Mouse (Mus musculus) right cerebral cortex, postnatal 36 days (tissue): ENCODE measurements around the gene Rdh9.

Source experiments
- DNase-seq, 2 experiments: peaks; one replicate each; pipeline ENCODE4 v3.0.0; 2022; ENCODE audit warnings: low spot score in 2 of 2, mixed read lengths in 1 of 2

The Rdh9 gene

DNA sequence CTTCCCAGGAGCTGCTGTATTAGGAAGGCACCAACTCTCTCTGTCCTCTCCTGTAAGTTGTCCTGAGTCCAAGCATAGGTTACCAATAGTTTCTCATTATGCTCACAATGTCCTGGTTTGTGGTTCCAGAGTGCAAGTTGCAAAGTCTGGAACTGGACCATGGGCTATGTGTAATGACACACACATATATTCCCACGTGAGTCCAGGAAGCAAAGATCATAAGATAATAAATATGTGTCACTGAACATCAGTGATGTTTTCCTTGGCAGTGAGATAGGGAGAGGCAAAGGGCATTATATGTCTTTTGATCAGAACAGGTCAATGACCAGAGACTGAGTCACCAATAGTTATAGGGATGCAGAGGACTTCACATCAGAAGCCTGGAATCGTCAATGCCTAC lies at the start of gene Rdh9:
Rdh9 (plus strand) TSS at position 376 of the 400 bp plus-strand sequence.
- no peak for DNase-seq

DNA sequence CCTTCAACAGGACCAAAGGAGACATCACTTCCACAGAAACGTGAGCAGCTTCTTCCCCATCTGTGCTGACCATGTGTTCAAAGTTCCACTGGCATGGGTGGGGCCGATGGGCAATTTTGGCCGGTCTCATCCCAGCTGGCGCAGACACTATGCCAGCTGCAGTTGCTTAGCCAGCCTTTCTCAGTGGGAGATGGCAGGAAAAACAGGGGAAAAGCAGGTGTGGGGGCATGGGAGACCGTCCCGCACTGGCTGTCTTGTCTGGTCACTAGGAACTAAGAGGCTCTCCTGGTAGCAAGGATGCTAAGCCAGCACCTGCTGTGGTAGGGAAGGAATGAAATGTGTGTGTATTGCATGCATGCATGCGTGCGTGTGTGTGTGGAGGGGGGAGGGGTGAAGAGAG lies 47.7 kb upstream of the Rdh9 start:
- peak in 1 of 2 experiments; percentile 12 for DNase-seq

DNA sequence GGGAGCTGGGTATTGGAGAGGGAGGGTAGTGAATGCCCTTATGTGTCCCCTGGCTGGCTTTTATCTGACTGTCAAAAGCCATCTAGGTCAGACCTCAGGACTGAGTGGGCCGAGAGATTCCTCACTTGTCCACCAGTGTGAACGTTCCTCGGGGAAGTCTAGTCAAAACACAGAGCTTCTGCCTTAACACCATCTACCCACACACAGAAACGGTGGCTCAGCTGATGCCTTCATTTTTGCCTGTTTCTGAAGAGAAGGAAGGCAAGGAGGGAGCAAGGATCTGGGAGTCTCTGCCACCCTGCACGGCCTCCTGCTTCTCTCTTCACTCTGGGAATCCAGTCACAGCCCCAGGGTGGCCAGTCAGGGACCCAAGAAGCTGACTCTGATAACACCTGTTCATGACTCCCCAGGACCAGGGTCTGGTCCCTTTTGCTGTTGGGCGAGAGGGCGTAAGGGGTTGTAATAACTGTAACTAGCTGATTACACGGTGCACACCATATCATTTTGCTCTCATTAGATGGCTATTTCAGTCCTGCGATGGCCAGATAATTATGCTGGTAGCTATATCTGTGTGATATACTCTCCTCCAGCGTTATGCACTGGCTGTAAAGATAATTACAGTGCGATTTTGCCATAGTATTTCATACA lies 45.8 kb upstream of the Rdh9 start:
- DNase-seq: peak in 1 of 2 experiments; percentile 21

DNA sequence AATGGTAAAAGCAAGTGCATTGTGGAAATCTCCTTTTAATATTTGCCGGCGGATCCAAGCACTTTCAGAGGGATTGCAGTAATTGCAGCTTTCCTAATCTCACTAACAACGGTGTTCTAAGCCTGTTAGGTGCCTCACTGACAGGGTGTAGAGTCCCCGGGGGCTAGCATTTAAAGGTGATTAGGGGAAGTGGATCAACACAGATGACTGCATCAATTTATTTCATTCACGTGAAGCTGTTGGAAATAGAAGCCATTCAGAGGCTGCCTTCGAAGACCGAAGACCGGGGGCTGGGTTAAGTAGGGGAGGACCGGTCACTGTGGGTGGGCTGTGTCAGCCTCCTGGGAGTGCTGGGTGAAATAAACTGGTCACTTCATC lies 45.3 kb upstream of the Rdh9 start:
- no peak for DNase-seq

DNA sequence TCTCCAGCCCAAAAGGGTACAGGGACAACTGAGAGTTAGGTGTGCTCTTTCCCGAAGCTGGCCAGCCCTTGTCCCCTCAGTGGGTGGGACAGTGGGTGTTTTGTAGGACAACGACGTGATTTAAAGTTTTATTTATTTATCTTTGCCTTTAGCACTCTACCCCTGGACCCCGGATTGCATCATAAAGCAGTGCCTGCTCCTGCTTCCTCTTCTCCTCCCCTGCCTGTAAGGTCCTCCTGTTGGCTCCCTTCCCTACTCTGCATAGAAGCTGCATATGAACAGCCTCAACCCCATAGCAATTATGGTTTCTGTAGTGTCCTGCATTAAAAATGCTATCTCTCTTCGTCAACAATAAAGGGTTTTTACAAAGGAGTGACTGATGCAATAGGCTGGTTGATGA lies 44.8 kb upstream of the Rdh9 start:
- no peak for DNase-seq

DNA sequence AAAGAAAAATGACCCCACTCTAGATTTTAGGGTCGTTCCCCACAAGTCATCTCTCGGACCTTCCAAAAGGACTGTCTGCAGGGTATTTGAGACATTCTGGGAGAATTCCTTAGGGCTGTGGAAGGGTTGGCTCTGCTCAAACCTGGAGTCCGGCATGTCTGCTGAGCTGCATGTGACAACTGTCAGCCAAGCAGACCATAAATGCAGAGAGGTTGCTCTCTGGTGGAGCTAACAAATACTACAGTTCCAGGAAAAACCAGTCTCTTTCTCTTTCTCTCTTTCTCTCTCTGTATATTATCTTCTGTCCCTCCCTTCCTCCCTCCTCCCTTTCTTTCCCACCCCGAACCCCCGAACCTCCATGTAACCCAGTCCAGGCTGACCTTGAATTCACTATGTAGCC lies 41.8 kb upstream of the Rdh9 start:
- no peak for DNase-seq

DNA sequence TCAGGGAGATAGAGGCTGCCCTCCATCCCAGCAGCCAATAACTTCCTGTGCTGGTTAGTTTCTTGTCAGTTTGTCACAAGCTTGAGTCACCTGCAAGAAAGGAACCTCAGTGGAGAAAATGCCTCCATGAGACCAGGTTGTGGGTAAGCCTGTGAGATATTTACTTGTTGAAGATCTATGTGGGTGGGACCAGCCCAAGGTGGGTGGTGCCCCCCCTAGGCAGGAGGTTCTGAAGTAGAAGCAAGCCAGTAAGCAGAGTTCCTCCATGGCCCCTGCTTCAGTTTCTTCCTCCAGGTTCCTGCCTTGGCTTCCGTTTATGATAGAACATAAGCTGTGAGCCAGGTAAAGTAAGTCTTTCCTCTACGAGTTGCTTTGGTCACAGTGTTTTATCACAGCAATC lies 39.9 kb upstream of the Rdh9 start:
- DNase-seq: no peak

DNA sequence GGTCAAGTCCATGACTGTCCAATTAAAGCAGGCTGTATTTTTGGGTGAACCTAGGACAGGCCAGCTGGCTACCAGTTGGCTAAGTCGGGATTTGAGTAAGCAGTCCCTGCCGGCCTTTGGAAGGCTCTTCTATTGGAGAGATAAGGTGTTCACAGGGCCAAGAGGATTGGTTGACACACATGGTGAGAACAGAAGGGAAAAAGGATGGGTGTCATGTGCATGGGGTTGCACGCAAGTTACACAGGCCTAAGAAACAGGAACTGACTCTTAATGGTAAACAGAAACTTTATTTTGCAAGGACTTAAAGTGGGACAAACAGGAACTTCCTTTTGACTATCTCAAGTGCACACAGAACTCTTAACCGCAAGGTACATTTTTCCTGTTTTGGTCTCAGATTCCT lies 39.3 kb upstream of the Rdh9 start:
- no peak for DNase-seq

DNA sequence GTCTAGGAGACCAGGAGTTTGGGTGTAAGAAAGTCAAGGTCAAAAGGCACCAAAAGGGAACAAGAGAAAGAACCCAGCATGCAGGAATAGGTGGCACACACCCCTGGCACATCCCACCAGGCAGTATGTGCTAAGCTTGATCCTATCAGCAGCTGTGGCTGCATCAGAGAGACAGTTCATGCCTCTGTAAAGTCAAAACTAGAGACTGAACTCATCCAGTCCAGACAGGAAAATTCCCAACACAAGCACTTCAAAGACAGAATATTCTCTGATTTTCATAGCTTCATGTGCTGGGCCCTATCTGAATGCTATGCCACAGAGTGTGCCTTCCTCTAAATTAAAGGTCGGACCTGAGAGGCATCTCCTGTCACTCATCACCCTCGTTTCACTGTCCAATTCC lies 38.6 kb upstream of the Rdh9 start:
- no peak for DNase-seq

DNA sequence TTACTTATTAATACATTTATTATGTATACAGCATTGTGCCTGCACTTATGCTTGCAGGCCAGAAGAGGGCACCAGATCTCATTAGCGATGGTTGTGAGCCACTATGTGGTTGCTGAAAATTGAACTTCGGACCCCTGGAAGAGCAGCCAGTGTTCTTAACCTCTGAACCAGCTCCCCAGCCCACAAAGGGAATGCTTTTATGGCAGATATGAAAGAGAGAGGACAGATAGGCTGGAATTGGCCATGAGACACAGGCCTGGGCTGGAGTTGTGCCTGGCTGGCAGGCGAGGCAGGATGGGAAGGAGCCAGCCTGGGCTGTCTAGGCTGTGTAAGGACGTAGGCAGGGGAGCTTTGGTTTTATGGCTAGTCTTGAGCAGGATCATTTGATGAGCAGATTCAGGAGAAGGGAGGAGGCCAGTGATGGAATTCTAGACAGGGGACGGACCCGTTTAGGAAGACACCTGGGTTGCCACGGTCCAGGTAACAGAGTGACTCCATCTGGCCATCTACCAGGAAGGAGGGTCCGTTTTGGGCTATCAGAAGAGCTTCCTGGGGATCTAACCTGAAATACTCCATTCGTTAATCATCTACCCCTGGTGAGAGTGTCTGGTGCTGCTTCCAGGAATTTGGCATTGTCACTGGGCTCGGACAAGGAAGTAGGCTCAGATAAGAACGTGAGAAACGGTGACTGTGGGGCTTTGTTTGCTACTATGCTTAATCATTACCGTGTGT lies 37.9 kb upstream of the Rdh9 start:
- no peak for DNase-seq

DNA sequence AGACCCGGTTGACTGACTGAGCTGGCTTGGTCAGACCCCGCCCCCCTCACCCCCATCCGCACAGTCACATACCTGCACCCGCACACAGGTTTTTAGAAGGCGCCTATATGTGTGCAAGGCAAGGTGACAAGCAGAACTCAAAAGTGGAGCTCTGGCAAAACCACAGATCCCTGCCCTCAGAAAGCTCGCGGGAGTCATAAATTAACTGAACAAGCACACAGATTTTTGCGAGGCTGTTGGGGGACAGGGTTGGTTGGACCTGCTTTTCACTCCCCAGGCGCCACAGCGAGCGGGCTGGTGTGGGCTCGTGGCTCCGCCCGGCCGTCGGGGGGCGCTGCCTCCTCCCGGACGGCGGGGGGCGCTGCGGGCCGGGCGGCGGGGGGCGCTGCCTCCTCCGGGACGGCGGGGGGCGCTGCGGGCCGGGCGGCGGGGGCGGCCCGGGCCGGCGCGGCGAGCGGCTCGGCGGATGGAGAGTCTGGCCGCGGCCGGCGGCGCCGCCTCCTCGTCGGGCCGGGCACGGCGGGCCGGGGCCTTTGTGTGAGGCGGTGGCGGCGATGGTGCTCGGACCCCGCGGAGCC lies 37.0 kb upstream of the Rdh9 start, which contains the start of gene Zbtb39:
Zbtb39 (plus strand) TSS at position 456 of the 578 bp plus-strand sequence.
- DNase-seq: peak in 1 of 2 experiments; percentile 56

DNA sequence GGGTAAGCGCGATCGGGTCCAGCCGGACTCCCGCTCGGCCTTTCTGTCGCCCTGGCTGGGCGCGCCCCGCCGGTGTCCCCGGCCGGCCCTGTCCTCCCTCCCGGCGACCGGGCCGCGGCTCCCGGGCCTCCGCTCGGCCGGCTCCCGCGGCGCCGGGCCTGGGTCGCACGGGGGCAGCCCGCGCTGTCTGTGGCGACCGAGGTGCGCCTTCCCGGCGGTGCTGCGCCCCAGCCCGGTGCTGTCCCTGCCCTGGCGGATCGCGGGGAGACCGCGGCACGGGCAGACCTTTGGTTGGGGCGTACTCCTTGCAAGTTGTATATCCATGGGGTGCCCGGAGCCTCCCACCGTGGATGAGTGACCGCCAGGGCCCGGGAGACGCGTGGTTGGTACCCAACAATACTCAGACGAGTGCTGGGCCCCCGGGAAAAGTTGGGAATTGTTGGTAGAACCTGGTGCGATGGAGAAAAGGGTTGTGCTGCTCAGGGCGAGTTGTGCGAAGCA lies 36.5 kb upstream of the Rdh9 start:
- DNase-seq: no peak

DNA sequence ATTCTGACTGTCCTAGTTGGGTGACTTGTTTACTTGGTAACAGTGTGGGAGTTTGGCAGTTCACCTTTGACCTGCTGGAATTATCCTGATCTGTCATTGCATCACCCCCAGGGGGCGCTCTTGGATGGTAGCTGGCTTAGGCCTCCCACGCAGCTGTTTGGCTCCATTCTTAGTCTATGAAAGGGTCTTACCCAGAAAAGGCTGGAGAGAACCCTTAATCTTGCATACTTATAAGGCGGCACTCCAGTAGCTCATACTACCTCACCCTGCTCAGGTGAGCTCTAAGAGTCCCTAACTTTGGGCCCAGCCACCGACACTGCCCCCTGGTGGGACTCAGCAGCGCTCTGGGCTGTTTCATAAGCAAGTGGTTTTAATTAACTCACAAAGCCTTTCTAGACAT lies 31.5 kb upstream of the Rdh9 start:
- no peak for DNase-seq

DNA sequence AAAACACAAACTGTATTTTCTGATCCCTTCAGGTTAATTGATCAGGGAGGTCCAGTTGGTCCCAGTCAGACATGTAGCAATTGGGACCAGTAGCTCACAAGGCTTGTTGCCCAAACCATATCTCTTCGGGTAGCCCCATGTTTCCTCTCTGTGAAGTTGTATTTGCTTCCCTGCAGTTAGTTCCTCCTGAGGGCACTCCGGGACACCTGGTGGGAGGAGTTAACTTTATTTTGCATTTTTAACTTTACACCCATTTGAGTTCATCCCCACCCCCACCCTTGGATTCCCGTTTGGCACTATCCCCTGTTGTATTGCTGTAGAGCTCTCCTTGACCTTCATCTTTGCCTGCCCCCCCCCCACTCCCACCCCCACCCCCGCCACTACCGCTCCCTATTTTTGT lies 30.3 kb upstream of the Rdh9 start:
- no peak for DNase-seq

DNA sequence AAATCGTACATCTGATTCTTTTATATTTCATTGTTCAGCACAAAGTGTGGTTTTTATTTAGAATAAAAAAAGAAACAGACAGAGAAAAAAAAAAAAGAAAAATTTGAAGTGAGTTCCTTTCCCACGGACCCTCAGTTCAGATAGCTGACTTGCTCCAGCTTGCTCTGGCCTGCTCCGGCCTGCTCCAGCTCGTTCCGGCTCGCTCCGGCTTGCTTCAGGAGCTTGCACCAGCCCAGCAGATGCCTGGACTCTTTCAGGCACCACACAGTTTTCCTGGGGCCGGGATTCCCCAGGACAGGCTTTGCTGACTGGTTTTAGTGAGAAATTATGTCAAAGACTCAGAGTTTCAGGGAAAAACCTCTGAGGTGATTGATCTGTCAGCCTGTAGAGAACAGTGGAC lies 28.9 kb upstream of the Rdh9 start:
- DNase-seq: no peak

DNA sequence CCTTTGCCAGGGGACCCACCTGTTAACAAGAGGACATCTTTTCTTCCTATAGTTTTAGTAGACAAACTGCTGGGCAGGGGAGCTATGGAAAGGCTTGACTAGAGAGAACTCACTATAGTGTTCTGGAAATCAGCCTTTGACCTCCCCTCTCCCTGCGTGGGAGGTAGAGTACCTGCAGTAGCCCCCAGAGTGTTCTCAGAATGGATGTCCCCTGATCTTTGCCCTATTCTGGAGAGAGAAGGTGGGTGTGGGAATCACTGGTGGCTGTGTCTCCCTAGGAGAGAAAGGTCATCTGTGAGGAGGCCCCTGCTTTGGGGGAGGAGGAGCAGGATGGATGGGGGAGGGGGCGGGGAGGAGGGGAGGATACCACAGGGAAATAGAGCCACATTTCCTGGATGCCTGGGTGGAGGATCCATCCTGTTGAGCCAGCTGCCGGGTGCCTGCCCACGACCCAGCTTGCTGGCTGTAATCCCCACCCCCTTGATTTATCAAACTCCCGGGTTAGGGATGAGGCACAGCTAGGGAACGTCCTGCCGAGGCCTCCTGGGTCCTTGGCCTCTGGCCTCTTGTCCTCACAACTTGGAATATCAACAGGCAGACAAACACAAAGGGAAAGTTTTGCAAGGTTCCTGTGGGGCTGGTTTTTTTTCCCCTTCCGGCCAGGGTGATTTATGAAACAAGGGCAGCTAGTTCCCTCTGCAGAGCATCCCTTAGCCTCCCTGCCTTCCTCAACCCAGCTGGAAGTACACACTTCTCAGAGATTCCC lies 27.2 kb upstream of the Rdh9 start:
- DNase-seq: no peak

DNA sequence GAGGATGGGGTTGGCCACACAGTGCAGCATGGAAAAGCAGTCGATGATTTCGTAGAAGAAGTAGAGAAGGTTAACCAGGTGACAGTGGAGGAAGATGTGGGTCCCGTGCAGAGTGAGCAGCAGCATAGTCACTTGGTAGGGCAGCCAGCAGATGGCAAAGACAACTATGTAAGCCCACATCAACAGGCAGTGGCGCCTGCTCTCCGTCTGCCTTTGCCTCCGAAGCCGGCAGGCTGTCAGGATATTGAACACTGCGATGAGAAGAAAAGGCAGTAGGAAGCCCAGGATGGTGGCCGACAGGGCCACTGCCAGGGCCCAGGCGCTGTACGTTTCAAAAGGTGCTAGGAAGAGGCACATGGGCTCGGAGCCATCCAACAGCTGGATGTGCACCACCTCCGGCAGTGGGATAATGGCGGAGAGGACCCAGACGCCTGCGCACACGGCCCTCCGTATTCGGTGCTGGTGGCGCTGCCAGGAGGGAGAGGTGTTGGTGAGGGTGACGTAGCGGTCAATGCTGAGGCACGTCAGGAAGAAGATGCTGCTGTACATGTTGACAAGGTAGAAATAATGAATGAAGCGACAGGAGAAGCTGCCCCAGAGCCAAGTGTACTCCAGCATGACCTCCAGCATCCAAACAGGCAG lies 25.9 kb upstream of the Rdh9 start:
- DNase-seq: no peak

DNA sequence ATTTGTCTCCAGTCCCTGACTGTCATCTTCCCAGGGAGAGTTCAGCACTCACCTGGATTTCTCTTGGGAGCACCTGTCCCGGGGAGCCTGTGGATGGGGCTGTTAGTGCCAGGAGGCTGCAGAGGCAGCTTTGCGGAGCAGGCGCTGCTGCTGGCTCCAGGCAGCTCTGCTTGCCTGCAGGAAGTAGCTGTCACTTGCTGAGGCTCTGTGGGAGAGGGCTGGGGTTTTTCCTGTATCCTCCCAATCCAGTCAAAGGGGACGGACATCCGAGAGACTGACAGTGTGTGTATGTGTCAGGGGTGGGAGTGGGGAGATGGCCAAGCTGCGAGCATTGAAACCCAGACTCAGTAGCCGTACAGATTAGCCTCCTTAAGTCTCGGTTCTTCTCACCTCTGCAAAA lies 24.6 kb upstream of the Rdh9 start, which contains the start of gene Gpr182:
Gpr182 (minus strand) TSS at position 185 of the 400 bp plus-strand sequence.
- DNase-seq: no peak

DNA sequence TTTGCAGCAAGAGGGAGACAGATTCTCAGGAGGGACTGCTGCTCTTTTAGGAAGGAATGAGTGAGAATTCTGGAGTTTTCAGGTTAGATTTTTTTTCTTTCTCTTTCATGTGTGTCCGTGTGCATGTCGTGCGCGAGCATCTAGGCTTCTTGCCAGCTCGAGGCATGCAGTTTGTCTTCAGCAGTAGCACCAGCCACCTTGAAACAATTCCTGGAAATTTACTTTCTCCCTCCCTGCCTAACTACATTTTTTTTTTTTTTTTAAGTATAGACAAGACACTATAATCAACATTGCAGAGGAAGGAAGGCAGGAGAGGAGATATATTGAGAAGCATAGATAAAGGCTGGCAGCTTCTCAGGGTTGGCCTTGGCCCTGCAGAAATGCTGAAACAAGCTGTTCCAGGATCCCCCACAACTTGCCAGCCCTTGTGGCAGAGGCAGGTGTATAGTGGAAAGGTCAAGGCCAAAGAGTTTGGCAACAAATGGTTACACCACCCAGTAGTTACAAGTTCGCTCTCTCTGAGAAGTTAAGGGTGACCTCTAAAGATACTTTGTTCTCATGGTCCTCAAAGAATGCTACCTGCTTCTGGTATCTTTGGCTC lies 21.5 kb upstream of the Rdh9 start:
- DNase-seq: no peak

DNA sequence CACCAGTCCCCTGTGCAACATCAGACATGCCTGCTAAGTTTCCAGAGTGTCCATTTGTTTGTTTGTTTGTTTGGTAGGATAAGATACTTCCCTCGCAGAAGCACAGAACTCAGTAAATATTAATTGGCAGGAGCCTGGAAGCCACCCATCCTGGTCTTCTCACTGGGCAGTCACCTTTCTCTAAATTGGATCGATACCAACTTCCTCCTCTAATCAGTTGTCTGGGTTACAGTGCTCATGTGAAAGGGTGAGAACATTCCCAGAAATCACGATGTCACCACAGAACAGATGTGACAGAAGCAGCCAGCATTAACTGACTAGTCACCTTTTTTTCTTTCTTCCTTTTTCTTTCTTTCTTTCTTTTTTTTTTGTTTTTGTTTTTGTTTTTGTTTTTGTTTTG lies 20.9 kb upstream of the Rdh9 start:
- DNase-seq: no peak

DNA sequence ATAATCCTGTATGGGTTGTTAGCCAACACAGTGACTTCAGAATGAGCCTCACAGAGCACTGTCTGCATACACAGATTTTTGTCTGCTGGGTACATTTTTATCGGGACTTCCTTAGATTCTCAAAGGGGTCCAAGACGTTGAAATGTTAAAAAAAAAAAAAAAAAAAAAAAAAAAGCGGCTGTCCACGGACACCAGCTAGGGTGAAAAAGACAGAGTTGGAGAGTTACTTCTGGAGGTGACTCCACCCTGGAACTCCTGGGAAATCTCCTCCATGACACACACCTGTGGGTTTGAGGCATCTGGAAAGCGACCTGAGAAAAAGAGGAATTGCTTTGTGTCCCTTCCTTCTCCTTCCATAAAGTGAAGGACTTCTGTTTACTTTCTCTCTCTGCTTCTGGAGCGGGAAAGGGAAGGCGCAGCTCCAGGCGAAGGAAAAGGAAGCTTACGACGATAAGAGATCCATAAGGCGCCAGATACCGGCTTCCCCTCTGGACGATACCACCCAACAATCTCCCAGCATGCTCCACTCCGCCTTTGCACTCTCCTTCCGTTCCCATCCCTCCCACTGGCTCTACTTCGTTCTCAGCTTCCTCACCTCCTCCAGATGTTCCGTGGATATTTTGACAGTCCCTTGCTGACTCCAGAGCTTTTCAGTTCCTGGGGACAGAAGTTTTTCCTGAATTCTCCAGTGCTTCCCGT lies 20.3 kb upstream of the Rdh9 start:
- no peak for DNase-seq
